Mouse (Mus musculus) stomach, postnatal 0 days (tissue): ENCODE results near the gene Ralgds. TPM values are rescaled to one million over a fixed set of nuclear protein-coding genes. Genes with fewer than 3 reads are reported as not detected.

ENCODE experiments used
- ATAC-seq: fragments of 200-750 bp; cut with Nextera tagmentation; 2 replicates; pipeline ENCODE4 v1.8.0; 2017; ENCODE audit not compliant: low FRiP score, low TSS enrichment
- DNase-seq: peaks from one replicate; pipeline ENCODE4 v3.0.0-alpha.2; 2016; ENCODE audit warnings: low spot score
- H3K27ac ChIP-seq: fragments of 300-500 bp; sonication (generic); replicated peaks from 2 replicates; pipeline ENCODE4 v1.5.1; 2014; ENCODE audit warnings: mild to moderate bottlenecking, control low read depth
- H3K27me3 ChIP-seq: fragments of 300-500 bp; sonication (generic); 2 replicates; pipeline ENCODE4 v1.6.1; 2014; ENCODE audit warnings: low read length; ENCODE audit not compliant: control insufficient read depth, insufficient read depth
- H3K36me3 ChIP-seq: fragments of 300-500 bp; sonication (generic); 2 replicates; pipeline ENCODE4 v1.6.1; 2014; ENCODE audit warnings: low read length, mixed read lengths; ENCODE audit not compliant: control insufficient read depth, insufficient read depth
- H3K4me1 ChIP-seq: fragments of 300-500 bp; sonication (generic); replicated peaks from 2 replicates; pipeline ENCODE4 v1.6.1; 2014; ENCODE audit warnings: antibody characterized with exemption; ENCODE audit not compliant: control insufficient read depth, insufficient read depth
- H3K4me2 ChIP-seq: fragments of 300-500 bp; sonication (generic); replicated peaks from 2 replicates; pipeline ENCODE4 v1.6.1; 2014; ENCODE audit warnings: low read depth, mild to moderate bottlenecking, control low read depth, moderate library complexity
- H3K4me3 ChIP-seq: fragments of 300-500 bp; sonication (generic); 2 replicates; pipeline ENCODE4 v1.5.1; 2014; ENCODE audit warnings: low read depth, low read length, control low read depth
- H3K9ac ChIP-seq: fragments of 300-500 bp; sonication (generic); 2 replicates; pipeline ENCODE4 v1.6.1; 2014; ENCODE audit warnings: mild to moderate bottlenecking, low read length, control low read depth, mixed read lengths
- H3K9me3 ChIP-seq: fragments of 300-500 bp; sonication (generic); 2 replicates; pipeline ENCODE4 v1.6.1; 2016; ENCODE audit warnings: low read length; ENCODE audit not compliant: control insufficient read depth
- CTCF ChIP-seq: IDR thresholded peaks from 2 replicates; pipeline ENCODE4 v1.5.1; 2016; ENCODE audit warnings: antibody characterized with exemption, low read depth, mild to moderate bottlenecking, moderate library complexity
- EP300 ChIP-seq: optimal IDR thresholded peaks from 2 replicates; pipeline ENCODE3; 2016; ENCODE audit warnings: antibody characterized with exemption
- WGBS: fragments of 180-500 bp; shearing (Covaris S2); extraction: QIAGEN DNeasy Blood & Tissue Kit; methylation state at CpG from one replicate; pipeline ENCODE4 v1.1.7; 2014; 5-methylcytosine and 5-hydroxymethylcytosine counted together
- polyA plus RNA-seq: library from polyadenylated mRNA; unstranded; fragments of >200 nt; fragmentation: Nextera tagmentation; extraction: Ambion mirVana; gene quantifications from 2 replicates; pipeline ENCODE4 v1.2.1, GENCODE M21; 2015

Ralgds gene
- polyA plus RNA-seq, 1 experiment from 2014 or later: 23.9 TPM

GRCm38 (mm10) chr2:28525943-28526876, 13.3 kb downstream of the Ralgds start:
- Histone ChIP-seq H3K4me2 (0 out of 2 replicates have a peak overlapping the region, but pooled peaks have one; percentile 18), H3K36me3 (no peaks in the 10 kb centered on the region), H3K27ac (peak overlapping the region; percentile 95), H3K27me3 (no peaks in the 10 kb centered on the region), H3K9me3 (no peaks in the 10 kb centered on the region), H3K4me1 (peaks cover 28% of the 10 kb centered on the region), H3K9ac (peak overlapping the region; percentile 43), H3K4me3 (no peak overlapping the region)
- 27% methylated on average over 12 of the region's 12 CpGs for WGBS
- DNase-seq (peak; percentile 60), ATAC-seq (peak; percentile 33)
- TF ChIP-seq CTCF (peak; percentile 69), EP300 (no peak)

GRCm38 (mm10) chr2:28527436-28528353, 14.8 kb downstream of the Ralgds start:
- H3K27me3 ChIP-seq: no peaks in the 10 kb centered on the region
- DNase-seq: no peak
- ATAC-seq: no peak
- TF ChIP-seq EP300 (no peak), CTCF (no peak)
- 82% methylated on average over 20 of the region's 20 CpGs for WGBS
- H3K4me2 ChIP-seq: no peak overlapping the region
- H3K4me1 ChIP-seq: peaks cover 24% of the 10 kb centered on the region
- H3K4me3 ChIP-seq: no peak overlapping the region
- H3K9me3 ChIP-seq: no peaks in the 10 kb centered on the region
- no peaks in the 10 kb centered on the region for H3K36me3 ChIP-seq
- H3K9ac ChIP-seq: no peak overlapping the region
- H3K27ac ChIP-seq: peak overlapping the region; percentile 56

GRCm38 (mm10) chr2:28528354-28528730, 15.4 kb downstream of the Ralgds start:
- H3K4me2 ChIP-seq: no peak overlapping the region
- no peaks in the 10 kb centered on the region for H3K9me3 ChIP-seq
- TF ChIP-seq CTCF: no peak
- TF ChIP-seq EP300: no peak
- no peaks in the 10 kb centered on the region for H3K36me3 ChIP-seq
- no peak for DNase-seq
- 87% methylated on average over 7 of the region's 7 CpGs for WGBS
- no peak overlapping the region for H3K4me3 ChIP-seq
- no peaks in the 10 kb centered on the region for H3K27me3 ChIP-seq
- H3K27ac ChIP-seq: peak overlapping the region; percentile 56
- H3K4me1 ChIP-seq: peaks cover 25% of the 10 kb centered on the region
- H3K9ac ChIP-seq: no peak overlapping the region
- no peak for ATAC-seq

- no peak overlapping the region for H3K9ac ChIP-seq
- DNase-seq: no peak
- H3K27me3 ChIP-seq: no peaks in the 10 kb centered on the region
- no peak overlapping the region for H3K4me2 ChIP-seq
- ATAC-seq: no peak
- H3K4me3 ChIP-seq: no peak overlapping the region
- H3K36me3 ChIP-seq: no peaks in the 10 kb centered on the region
- H3K4me1 ChIP-seq: peaks cover 25% of the 10 kb centered on the region
- TF ChIP-seq EP300: no peak
- no peak for TF ChIP-seq CTCF
- WGBS: 59% methylated on average over 4 of the region's 4 CpGs
- H3K27ac ChIP-seq: peak overlapping the region; percentile 70
- no peaks in the 10 kb centered on the region for H3K9me3 ChIP-seq
Measured at GRCm38 (mm10) chr2:28529856-28530255, 16.9 kb downstream of the Ralgds start.

- no peak for DNase-seq
- no peak overlapping the region for H3K4me2 ChIP-seq
- H3K4me1 ChIP-seq: peaks cover 23% of the 10 kb centered on the region
- peak overlapping the region; percentile 70 for H3K27ac ChIP-seq
- WGBS: 55% methylated on average over 7 of the region's 7 CpGs
- TF ChIP-seq EP300 (no peak), CTCF (no peak)
- no peak overlapping the region for H3K9ac ChIP-seq
- no peaks in the 10 kb centered on the region for H3K36me3 ChIP-seq
- no peak for ATAC-seq
- no peaks in the 10 kb centered on the region for H3K9me3 ChIP-seq
- H3K4me3 ChIP-seq: no peak overlapping the region
- H3K27me3 ChIP-seq: no peaks in the 10 kb centered on the region
Measured at GRCm38 (mm10) chr2:28530311-28530710, 17.4 kb downstream of the Ralgds start.
